Mouse (Mus musculus) gastrocnemius, postnatal 36 days (tissue): Measurements from ENCODE around the gene Csrnp2. TPM values are rescaled to one million over a fixed set of nuclear protein-coding genes. Genes with fewer than 3 reads are reported as not detected.

Source experiments
- DNase-seq, 2 experiments: peaks; one replicate each; pipeline ENCODE4 v3.0.0; 2022
- intact Hi-C: fragments of 180-260 bp; cut with DNase I; formaldehyde crosslinking; loops from one replicate; pipeline ENCODE4 v1.15.1; 2025
- total RNA-seq, 2 experiments: library from RNA; stranded (reverse); gene quantifications; 2 replicates each; pipeline ENCODE4 v1.2.3; 2021

Csrnp2 gene
- total RNA-seq, 2 experiments from 2014 or later, result 2.3 to 2.5 TPM

DNA sequence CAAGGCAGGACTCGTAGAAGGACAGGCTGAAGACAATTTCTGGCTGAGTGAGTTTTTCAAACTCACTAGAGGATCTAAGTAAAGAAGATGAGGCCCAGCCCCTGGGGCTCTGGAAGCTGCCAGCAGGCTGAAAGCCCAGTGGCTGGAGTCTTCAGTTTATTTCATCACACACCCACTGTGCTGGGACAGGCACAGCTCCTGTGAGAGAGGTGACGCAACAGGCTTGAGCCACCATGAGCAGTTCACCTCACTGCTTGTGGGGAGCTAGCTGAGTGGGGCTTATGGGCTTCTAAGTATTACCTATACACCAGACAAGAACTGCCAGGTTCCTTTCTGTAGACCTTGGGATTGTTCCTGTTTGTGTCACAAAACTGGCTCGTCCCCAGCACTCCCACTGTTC is 9.7 kb downstream of the Csrnp2 start:
- peak in 1 of 2 experiments; percentile 29 for DNase-seq
- intact Hi-C loops, result no loop called here

GRCm38 (mm10) chr15:100478925-100479324 is 16.4 kb downstream of the Csrnp2 start:
- no peak for DNase-seq
- intact Hi-C loops, result no loop called here

- intact Hi-C loops, result no loop called here
- DNase-seq, result no peak
Measured at GRCm38 (mm10) chr15:100478351-100478750, 16.9 kb downstream of the Csrnp2 start.

DNA sequence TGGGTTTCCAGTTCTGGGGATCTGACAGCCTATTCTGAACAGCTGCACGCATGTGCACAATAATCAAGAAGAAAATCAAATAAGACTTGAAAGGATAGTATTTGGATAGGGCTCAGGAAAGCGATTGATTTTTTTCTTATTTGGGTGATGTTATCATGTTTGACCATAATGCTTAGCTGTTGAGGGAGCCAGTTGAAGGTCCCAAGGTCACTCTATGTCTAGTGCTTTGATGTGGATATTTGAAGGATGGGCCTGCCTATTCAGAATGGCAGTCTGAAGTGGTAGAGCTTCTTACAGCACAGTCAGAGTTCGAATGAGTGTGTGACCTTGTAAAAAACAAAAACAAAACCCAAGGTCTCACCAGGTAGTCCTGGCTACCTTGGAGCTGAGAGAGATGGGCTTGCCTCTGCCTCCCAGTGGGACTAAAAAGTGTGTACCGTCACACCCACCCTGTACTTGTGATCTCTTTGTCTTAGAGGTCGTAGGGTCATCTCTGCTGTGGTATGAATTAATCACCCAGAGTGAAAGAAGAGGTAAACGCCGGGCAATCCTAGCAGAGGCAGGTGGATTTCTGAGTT is 21.3 kb downstream of the Csrnp2 start:
- intact Hi-C loops, result no loop called here
- no peak for DNase-seq

DNA sequence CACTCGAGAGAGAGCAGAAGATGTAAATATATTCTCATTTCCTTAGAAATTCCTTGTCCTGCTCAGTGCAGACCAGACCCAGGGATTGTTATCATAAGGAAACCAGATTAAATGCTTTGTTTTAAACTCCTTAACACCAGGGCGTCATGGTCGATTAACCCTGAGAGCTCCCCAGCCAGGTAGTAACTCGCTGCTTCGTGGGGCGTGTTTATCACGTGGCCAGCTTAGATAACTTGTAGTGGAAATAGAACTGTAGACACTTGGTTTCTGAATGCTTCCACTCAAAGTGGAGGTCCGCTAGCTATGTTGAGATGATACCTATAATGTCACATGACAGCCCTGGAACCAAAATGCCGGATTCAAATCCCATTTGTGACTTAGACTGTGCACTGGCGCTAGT is 25.3 kb downstream of the Csrnp2 start:
- intact Hi-C loops, result no loop called here
- no peak for DNase-seq

- intact Hi-C loops, result loop anchor here (5.0 kb wide), 2 partner anchors 143 to 213 kb away; no protein-coding TSS in a partner anchor
- no peak for DNase-seq
Measured at GRCm38 (mm10) chr15:100469189-100469545, 26.1 kb downstream of the Csrnp2 start.

GRCm38 (mm10) chr15:100468295-100469188 is 26.7 kb downstream of the Csrnp2 start, which contains the start of gene Letmd1:
Gene Letmd1 (plus strand): TSS chr15:100469023.
- peak; percentile 81 to 85 for DNase-seq
- intact Hi-C loops, result loop anchor here (5.0 kb wide), 2 partner anchors 144 to 214 kb away; no protein-coding TSS in a partner anchor

GRCm38 (mm10) chr15:100467738-100468137 is 27.6 kb downstream of the Csrnp2 start:
- DNase-seq, result no peak
- intact Hi-C loops, result loop anchor here (5.0 kb wide), 2 partner anchors 145 to 215 kb away; no protein-coding TSS in a partner anchor

GRCm38 (mm10) chr15:100465432-100465831 is 29.9 kb downstream of the Csrnp2 start:
- intact Hi-C loops, result loop anchor here (5.0 kb wide), 2 partner anchors 147 to 217 kb away; no protein-coding TSS in a partner anchor
- no peak for DNase-seq

- DNase-seq, result peak; percentile 47 to 61
- intact Hi-C loops, result no loop called here
Measured at GRCm38 (mm10) chr15:100463712-100464111, 31.6 kb downstream of the Csrnp2 start.

DNA sequence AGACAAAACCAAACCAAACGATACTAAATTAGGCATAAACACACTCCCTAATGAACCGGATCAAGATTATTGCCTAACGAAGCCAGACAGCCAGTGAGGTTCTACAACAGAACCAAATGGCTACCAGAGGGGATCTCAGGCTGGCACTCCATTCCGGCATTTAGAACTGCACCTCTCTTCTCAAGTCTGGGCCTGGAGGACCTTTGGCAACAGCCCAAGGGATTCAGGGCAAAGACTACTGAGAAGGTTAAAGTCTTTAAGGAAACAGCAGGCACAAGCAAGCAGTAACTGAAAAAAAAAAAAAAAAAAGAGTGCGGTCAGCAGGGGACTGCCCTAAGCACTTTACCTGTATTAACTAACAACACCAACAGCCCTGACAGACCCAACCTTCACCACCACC is 33.2 kb downstream of the Csrnp2 start:
- no peak for DNase-seq
- intact Hi-C loops, result no loop called here

DNA sequence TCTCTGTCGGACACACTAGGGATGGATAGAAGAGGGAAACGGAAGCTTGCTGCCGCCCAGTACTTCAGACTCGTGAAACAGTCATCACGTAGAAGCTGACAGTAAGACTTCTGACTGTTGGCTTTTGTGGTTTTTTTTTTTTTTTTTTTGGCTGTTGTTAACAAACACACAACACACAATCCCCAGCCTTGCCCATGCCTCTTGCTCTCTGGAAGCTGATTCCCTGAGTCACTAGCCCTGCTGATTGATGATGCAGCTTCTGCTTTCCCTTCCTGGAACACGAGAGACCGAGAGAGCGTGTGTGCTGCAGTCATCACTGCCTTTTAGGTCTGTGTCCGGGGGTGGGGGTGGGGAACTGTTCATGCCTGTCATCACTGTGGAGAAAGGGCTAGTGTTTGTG is 33.6 kb downstream of the Csrnp2 start:
- DNase-seq, result no peak
- intact Hi-C loops, result no loop called here

GRCm38 (mm10) chr15:100460942-100461341 is 34.3 kb downstream of the Csrnp2 start:
- intact Hi-C loops, result no loop called here
- DNase-seq, result no peak

GRCm38 (mm10) chr15:100458055-100458454 is 37.2 kb downstream of the Csrnp2 start:
- intact Hi-C loops, result loop anchor here (5.0 to 10.0 kb wide), 2 partner anchors 66 to 193 kb away; no protein-coding TSS in a partner anchor
- DNase-seq, result peak in 1 of 2 experiments; percentile 28

GRCm38 (mm10) chr15:100457340-100457739 is 37.9 kb downstream of the Csrnp2 start:
- intact Hi-C loops, result loop anchor here (5.0 to 10.0 kb wide), 2 partner anchors 65 to 193 kb away; no protein-coding TSS in a partner anchor
- DNase-seq, result peak; percentile 44 to 47

DNA sequence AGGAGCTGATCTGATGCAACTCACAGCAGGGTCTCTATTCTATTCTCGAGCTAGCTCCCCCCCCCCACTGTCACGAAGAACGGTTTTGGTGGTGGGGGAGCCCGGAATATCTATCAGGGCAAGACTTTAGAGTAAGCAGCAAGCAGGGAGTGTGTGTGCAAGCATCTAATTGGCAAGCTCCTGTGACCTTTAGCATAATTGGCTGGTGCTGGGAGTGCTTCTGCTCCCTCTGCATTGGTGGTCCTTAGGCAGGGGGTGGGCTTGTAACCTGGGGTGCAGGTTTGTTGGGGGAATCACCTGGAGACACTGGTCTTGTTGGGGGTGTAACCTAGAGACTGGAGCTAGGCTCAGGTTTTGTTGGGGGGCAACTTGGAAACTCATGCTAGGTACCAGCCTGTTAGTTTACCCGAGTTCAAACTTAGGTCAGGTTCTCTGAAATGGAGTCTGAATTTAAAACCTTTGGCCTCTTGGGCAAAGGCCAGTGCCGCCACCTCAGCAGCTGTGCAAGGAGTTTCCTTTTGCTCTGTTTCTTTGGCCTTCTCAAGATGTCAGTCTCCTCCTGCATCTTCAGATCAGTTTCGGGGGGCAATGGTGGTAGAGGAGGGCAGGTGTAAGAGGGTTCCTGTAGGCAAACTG is 38.8 kb downstream of the Csrnp2 start:
- DNase-seq, result no peak
- intact Hi-C loops, result loop anchor here (5.0 to 10.0 kb wide), 2 partner anchors 64 to 192 kb away; no protein-coding TSS in a partner anchor

- DNase-seq, result no peak
- intact Hi-C loops, result loop anchor here (10.0 kb wide), 1 partner anchor 188 kb away; no protein-coding TSS in a partner anchor
Measured at GRCm38 (mm10) chr15:100452486-100452885, 42.8 kb downstream of the Csrnp2 start.

DNA sequence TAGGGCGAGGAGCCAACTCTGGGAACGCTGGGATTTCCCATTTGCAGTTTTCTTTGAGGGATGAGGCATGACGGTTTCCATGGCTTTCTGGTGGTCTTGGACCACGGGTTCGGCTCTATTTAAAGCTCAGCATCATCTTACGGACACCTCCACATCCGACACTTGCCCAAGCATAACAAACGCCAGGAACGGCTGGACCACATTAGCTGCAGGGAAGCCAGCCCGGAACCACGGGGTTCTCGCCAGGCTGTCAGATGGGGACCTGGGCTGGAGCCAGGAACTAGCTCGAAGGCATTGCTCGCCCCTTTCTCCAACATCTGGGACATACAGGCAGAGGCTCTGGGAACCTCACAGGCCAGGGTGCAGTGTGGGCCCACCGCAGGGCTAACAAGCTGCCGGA is 44.0 kb downstream of the Csrnp2 start:
- intact Hi-C loops, result loop anchor here (10.0 kb wide), 1 partner anchor 186 kb away; no protein-coding TSS in a partner anchor
- peak; percentile 52 to 60 for DNase-seq

- intact Hi-C loops, result no loop called here
- no peak for DNase-seq
Measured at GRCm38 (mm10) chr15:100449495-100449894, 45.8 kb downstream of the Csrnp2 start.

DNA sequence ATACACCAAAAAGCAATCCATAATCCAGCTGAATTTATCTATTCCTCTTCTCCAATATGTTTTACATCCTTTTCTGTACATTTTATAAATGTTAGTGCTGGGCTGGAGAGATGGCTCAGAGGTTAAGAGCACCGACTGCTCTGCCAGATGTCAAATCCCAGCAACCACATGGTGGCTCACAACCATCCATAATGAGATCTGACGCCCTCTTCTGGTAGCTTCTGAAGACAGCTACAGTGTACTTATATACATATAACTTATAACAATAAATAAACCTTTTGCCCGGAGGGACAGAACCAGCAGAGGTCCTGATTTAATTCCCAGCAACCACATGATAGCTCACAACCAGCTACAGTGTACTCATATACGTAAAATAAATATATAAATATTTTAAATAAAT is 46.7 kb downstream of the Csrnp2 start:
- no peak for DNase-seq
- intact Hi-C loops, result no loop called here

DNA sequence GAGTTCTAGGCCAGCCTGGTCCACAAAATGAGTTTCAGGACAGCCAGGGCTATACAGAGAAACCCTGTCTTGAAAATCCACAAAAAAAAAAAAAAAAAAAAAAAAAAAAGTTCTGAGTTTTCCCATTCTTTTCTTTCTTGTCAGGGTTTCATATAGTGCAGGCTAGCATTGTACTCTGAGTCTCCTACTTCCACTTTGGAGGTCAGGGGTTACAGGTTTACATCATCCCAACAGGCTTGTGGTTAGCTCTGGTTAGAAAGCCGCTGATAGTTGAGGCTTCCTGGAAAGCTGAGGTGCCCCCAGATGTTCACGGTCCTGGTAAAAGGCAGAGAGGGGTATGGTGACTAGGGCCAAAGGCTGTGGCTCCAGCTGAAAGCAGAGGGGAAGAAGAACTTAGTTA is 48.4 kb downstream of the Csrnp2 start:
- intact Hi-C loops, result no loop called here
- no peak for DNase-seq
